Mouse (Mus musculus): ENCODE measurements around the gene Arid3a. TPM values are rescaled to one million over a fixed set of nuclear protein-coding genes. Genes with fewer than 3 reads are reported as not detected.

Arid3a gene
- total RNA-seq, 1 experiment = 16.3 TPM

DNA sequence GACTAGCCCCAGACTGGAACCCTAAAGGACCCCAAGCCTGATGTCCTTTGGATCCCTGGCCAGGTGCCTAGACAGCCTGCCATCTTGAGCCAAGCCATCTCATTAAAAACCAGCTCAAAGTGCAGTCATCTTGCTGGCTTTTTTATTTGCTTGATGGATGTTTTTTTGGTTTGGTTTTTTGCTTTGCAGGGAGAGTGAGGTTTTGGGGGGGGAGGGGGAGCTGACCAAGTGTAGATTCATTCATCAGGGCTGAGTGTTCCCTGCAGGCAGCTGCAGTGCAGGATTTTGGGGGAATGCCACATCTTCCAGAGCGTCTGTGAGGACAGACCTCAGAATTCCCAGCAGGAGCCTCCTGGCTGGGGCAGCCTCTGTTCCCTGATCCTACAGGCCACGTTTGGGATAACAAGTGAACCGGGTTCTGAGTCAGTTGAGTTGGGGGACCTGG is 42.3 kb downstream of the Arid3a start:
- H3K9ac ChIP-seq (ENCODE audit: insufficient read depth, low read depth, low read length, poor library complexity, severe bottlenecking) = no peak overlapping the region
- in situ Hi-C loops (cut with MboI; ENCODE audit: low sequenced_read_pairs in 2 of 2, unreplicated experiment in 2 of 2) = no loop called here
- no peaks in the 10 kb centered on the region for H3K9me3 ChIP-seq (ENCODE audit: control insufficient read depth, insufficient read depth, low read depth, low read length)
- DNase-seq (ENCODE audit: low read depth, low spot score) = no peak
- peaks cover 0 to 1% of the 10 kb centered on the region in 2 experiments; a peak in 1 of 4 replicates for H3K4me1 ChIP-seq (ENCODE audit: control insufficient read depth in 2 of 2, insufficient read depth in 2 of 2, low read length in 2 of 2, poor library complexity in 1 of 2)
- TF ChIP-seq MAFK (IDR thresholded peaks at IDR 0.05; ENCODE audit: insufficient read depth, low read depth, low read length) (no peak), ZNF384 (IDR thresholded peaks at IDR 0.05; ENCODE audit: low read depth, low read length) (no peak), CHD2 (IDR thresholded peaks at IDR 0.05; ENCODE audit: low read depth, low read length) (no peak), ZC3H11A (IDR thresholded peaks at IDR 0.05; ENCODE audit: borderline replicate concordance, low read depth, low read length) (no peak), HCFC1 (IDR thresholded peaks at IDR 0.05; ENCODE audit: borderline replicate concordance, insufficient read depth, low read length) (no peak)
- H3K27ac ChIP-seq (ENCODE audit: insufficient read depth, low read depth, low read length, poor library complexity, severe bottlenecking) = no peak overlapping the region
- peaks cover 46% of the 10 kb centered on the region for H3K36me3 ChIP-seq (ENCODE audit: control insufficient read depth, insufficient read depth, low read length, poor library complexity, severe bottlenecking)
- H3K4me3 ChIP-seq (ENCODE audit: insufficient read depth in 1 of 2, low read depth in 1 of 2, low read length in 2 of 2, poor library complexity in 1 of 2, severe bottlenecking in 1 of 2) = no peak overlapping the region

DNA sequence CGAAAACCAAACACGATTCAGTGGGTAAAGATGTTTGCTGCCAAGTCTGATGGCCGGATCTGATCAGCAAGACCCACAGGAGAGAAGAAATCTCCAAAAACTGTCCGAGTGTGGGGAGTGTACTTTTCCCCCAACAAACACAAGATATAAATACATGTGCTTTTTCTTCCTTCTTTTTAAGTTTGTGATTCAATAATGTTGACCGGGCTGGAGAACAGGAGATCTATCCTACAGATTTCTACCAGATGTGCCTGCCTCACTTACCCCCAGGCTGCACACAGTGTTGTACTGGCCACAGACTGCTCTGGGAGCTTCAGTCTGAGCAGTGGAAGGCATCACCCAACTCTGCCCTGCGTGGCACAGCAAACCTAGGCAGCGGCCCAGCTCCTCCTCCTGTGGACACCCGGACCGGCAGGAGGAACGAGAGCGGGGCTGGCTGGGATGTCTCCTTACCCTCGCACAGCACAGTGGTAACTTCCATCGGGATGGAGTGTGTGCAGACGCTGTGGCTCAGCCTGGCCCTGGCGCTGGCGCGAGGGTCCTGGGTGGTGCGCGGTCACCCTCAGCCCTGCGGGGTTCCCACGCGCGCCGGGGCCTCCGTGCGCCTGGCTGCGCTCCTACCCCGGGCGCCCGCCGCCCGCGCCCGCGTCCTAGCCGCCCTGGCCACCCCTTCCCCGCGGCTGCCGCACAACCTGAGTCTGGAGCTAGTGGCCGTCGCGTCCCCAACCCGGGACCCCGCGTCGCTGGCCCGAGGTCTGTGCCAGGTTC is 43.8 kb downstream of the Arid3a start, which contains the start of gene Grin3b:
Gene Grin3b (plus strand): TSS at position 301 of the 768 bp plus-strand sequence.
- H3K27ac ChIP-seq (ENCODE audit: insufficient read depth, low read depth, low read length, poor library complexity, severe bottlenecking) = no peak within 1 kb of the TSS
- H3K9ac ChIP-seq (ENCODE audit: insufficient read depth, low read depth, low read length, poor library complexity, severe bottlenecking) = peak within 1 kb of the TSS; percentile 71
- no peak for DNase-seq (ENCODE audit: low read depth, low spot score)
- peaks cover 0 to 8% of the 10 kb centered on the region in 2 experiments; a peak in 1 of 4 replicates for H3K4me1 ChIP-seq (ENCODE audit: control insufficient read depth in 2 of 2, insufficient read depth in 2 of 2, low read length in 2 of 2, poor library complexity in 1 of 2)
- peaks cover 32% of the 10 kb centered on the region for H3K36me3 ChIP-seq (ENCODE audit: control insufficient read depth, insufficient read depth, low read length, poor library complexity, severe bottlenecking)
- in situ Hi-C loops (cut with MboI; ENCODE audit: low sequenced_read_pairs in 2 of 2, unreplicated experiment in 2 of 2) = no loop called here
- no peaks in the 10 kb centered on the region for H3K9me3 ChIP-seq (ENCODE audit: control insufficient read depth, insufficient read depth, low read depth, low read length)
- H3K4me3 ChIP-seq (ENCODE audit: insufficient read depth in 1 of 2, low read depth in 1 of 2, low read length in 2 of 2, poor library complexity in 1 of 2, severe bottlenecking in 1 of 2) = peak within 1 kb of the TSS; percentile 65 to 72
- TF ChIP-seq HCFC1 (IDR thresholded peaks at IDR 0.05; ENCODE audit: borderline replicate concordance, insufficient read depth, low read length) (no peak), MAFK (IDR thresholded peaks at IDR 0.05; ENCODE audit: insufficient read depth, low read depth, low read length) (no peak), ZNF384 (IDR thresholded peaks at IDR 0.05; ENCODE audit: low read depth, low read length) (no peak), ZC3H11A (IDR thresholded peaks at IDR 0.05; ENCODE audit: borderline replicate concordance, low read depth, low read length) (no peak), CHD2 (IDR thresholded peaks at IDR 0.05; ENCODE audit: low read depth, low read length) (no peak)

DNA sequence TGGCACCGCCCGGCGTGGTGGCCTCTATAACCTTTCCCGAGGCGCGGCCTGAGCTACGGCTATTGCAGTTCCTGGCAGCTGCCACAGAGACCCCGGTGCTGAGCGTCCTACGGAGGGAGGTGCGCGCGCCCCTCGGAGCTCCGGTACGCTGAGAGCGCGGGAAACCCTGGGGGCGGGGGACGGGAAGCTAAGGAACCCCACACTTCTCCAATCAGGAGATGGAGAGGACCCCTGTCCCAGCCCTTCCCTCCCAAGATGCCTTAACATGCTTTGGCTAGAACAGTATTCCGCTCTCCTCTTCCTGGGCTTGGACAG is 44.3 kb downstream of the Arid3a start:
- in situ Hi-C loops (cut with MboI; ENCODE audit: low sequenced_read_pairs in 2 of 2, unreplicated experiment in 2 of 2) = no loop called here
- H3K9ac ChIP-seq (ENCODE audit: insufficient read depth, low read depth, low read length, poor library complexity, severe bottlenecking) = peak overlapping the region; percentile 71
- peak overlapping the region; percentile 65 to 72 for H3K4me3 ChIP-seq (ENCODE audit: insufficient read depth in 1 of 2, low read depth in 1 of 2, low read length in 2 of 2, poor library complexity in 1 of 2, severe bottlenecking in 1 of 2)
- TF ChIP-seq HCFC1 (IDR thresholded peaks at IDR 0.05; ENCODE audit: borderline replicate concordance, insufficient read depth, low read length) (no peak), MAFK (IDR thresholded peaks at IDR 0.05; ENCODE audit: insufficient read depth, low read depth, low read length) (no peak), ZNF384 (IDR thresholded peaks at IDR 0.05; ENCODE audit: low read depth, low read length) (no peak), ZC3H11A (IDR thresholded peaks at IDR 0.05; ENCODE audit: borderline replicate concordance, low read depth, low read length) (no peak), CHD2 (IDR thresholded peaks at IDR 0.05; ENCODE audit: low read depth, low read length) (no peak)
- no peaks in the 10 kb centered on the region for H3K9me3 ChIP-seq (ENCODE audit: control insufficient read depth, insufficient read depth, low read depth, low read length)
- no peak overlapping the region for H3K27ac ChIP-seq (ENCODE audit: insufficient read depth, low read depth, low read length, poor library complexity, severe bottlenecking)
- DNase-seq (ENCODE audit: low read depth, low spot score) = no peak
- peaks cover 0 to 12% of the 10 kb centered on the region in 2 experiments; a peak in 1 of 4 replicates for H3K4me1 ChIP-seq (ENCODE audit: control insufficient read depth in 2 of 2, insufficient read depth in 2 of 2, low read length in 2 of 2, poor library complexity in 1 of 2)
- H3K36me3 ChIP-seq (ENCODE audit: control insufficient read depth, insufficient read depth, low read length, poor library complexity, severe bottlenecking) = peaks cover 27% of the 10 kb centered on the region

DNA sequence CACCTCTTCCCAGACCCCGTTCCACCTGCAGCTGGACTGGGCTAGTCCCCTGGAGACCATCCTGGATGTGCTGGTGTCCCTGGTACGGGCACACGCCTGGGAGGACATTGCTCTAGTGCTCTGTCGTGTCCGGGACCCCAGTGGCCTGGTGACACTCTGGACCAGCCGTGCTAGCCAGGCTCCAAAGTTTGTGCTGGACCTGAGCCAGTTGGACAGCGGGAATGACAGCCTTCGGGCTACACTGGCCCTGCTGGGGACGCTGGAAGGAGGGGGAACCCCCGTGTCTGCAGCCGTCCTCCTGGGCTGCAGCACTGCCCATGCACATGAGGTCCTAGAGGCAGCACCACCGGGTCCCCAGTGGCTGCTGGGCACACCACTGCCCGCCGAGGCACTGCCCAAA is 46.0 kb downstream of the Arid3a start:
- H3K9me3 ChIP-seq (ENCODE audit: control insufficient read depth, insufficient read depth, low read depth, low read length) = no peaks in the 10 kb centered on the region
- H3K4me1 ChIP-seq (ENCODE audit: control insufficient read depth in 2 of 2, insufficient read depth in 2 of 2, low read length in 2 of 2, poor library complexity in 1 of 2) = peaks cover 0 to 17% of the 10 kb centered on the region in 2 experiments; a peak in 2 of 4 replicates
- H3K4me3 ChIP-seq (ENCODE audit: insufficient read depth in 1 of 2, low read depth in 1 of 2, low read length in 2 of 2, poor library complexity in 1 of 2, severe bottlenecking in 1 of 2) = no peak overlapping the region
- no peak for DNase-seq (ENCODE audit: low read depth, low spot score)
- in situ Hi-C loops (cut with MboI; ENCODE audit: low sequenced_read_pairs in 2 of 2, unreplicated experiment in 2 of 2) = no loop called here
- peaks cover 15% of the 10 kb centered on the region for H3K36me3 ChIP-seq (ENCODE audit: control insufficient read depth, insufficient read depth, low read length, poor library complexity, severe bottlenecking)
- no peak overlapping the region for H3K9ac ChIP-seq (ENCODE audit: insufficient read depth, low read depth, low read length, poor library complexity, severe bottlenecking)
- TF ChIP-seq ZC3H11A (IDR thresholded peaks at IDR 0.05; ENCODE audit: borderline replicate concordance, low read depth, low read length) = no peak
- no peak for TF ChIP-seq ZNF384 (IDR thresholded peaks at IDR 0.05; ENCODE audit: low read depth, low read length)
- no peak for TF ChIP-seq HCFC1 (IDR thresholded peaks at IDR 0.05; ENCODE audit: borderline replicate concordance, insufficient read depth, low read length)
- no peak for TF ChIP-seq MAFK (IDR thresholded peaks at IDR 0.05; ENCODE audit: insufficient read depth, low read depth, low read length)
- no peak for TF ChIP-seq CHD2 (IDR thresholded peaks at IDR 0.05; ENCODE audit: low read depth, low read length)
- H3K27ac ChIP-seq (ENCODE audit: insufficient read depth, low read depth, low read length, poor library complexity, severe bottlenecking) = no peak overlapping the region
